In genomic region chr11:60086676-60087075, GRCm38 (mm10) we compare ENCODE assay signal across 29 mouse cellular contexts. TPM values are rescaled to one million over a fixed set of nuclear protein-coding genes. Genes with fewer than 3 reads are reported as not detected.
DNase-seq lines count a peak whose midpoint lies in the region.
"Had no signal": no experiment of that assay in that cellular context is flagged by ENCODE, and none has a peak within 500 bp of the region (broad histone marks: within the 10 kb centered on the region; RNA-seq: fewer than 3 reads in every experiment).

No protein-coding gene starts in this region.

- no peak overlapping the region for H3K27ac ChIP-seq in heart, embryonic 10.5 days
- H3K27ac ChIP-seq: embryonic facial prominence, embryonic 12.5 days; heart, adult 2 months; hindbrain, embryonic 14.5 days; limb, embryonic 15.5 days; liver, embryonic 14.5 days; lung, embryonic 15.5 days; macrophage; midbrain, embryonic 10.5 days; stomach, postnatal 0 days had no signal

- H3K4me1 ChIP-seq in heart, embryonic 10.5 days = peaks cover 8% of the 10 kb centered on the region

- no peak overlapping the region for H3K4me3 ChIP-seq in heart, embryonic 10.5 days
- H3K4me3 ChIP-seq: embryonic facial prominence, embryonic 12.5 days; heart, adult 2 months; limb, embryonic 15.5 days; lung, embryonic 15.5 days; midbrain, embryonic 10.5 days had no signal

- no peaks in the 10 kb centered on the region for H3K36me3 ChIP-seq in heart, embryonic 10.5 days
- H3K36me3 ChIP-seq: embryonic facial prominence, embryonic 12.5 days; G1E; limb, embryonic 15.5 days; lung, embryonic 15.5 days; midbrain, embryonic 10.5 days had no signal

- H3K27me3 ChIP-seq in heart, embryonic 10.5 days (ENCODE audit: insufficient read depth, poor library complexity, severe bottlenecking) = no peaks in the 10 kb centered on the region
- H3K27me3 ChIP-seq: CH12.LX; embryonic facial prominence, embryonic 12.5 days; limb, embryonic 15.5 days; lung, embryonic 15.5 days had no signal

- peak; percentile 56 to 60 for DNase-seq in heart, postnatal 10 days
- DNase-seq in heart, embryonic 10.5 days (ENCODE audit: low spot score) = no peak
- DNase-seq in urinary bladder, postnatal 36 days (ENCODE audit: low spot score in 2 of 2) = peak; percentile 20 to 54
- DNase-seq in urinary bladder, adult 2 months (ENCODE audit: low spot score) = no peak
- DNase-seq in gastrocnemius, postnatal 25 days = peak; percentile 71
- peak; percentile 43 for DNase-seq in testis, postnatal 14 days (ENCODE audit: low spot score)
- no peak for DNase-seq in adrenal gland, postnatal 4 days (ENCODE audit: low spot score in 2 of 2)
- no peak for DNase-seq in right cerebral cortex, postnatal 4 days
- DNase-seq: adrenal gland, adult 8-10 months; B cell, adult 2 months; cerebellum, adult 2 months; cerebellum, postnatal 25 days; forebrain, postnatal 0 days; kidney, adult 2 months; kidney, postnatal 10 days; left cerebral cortex, postnatal 4 days; right cerebral cortex, adult 18-20 months; thymus, postnatal 14 days had no signal

- H3K9me3 ChIP-seq in heart, embryonic 10.5 days = no peaks in the 10 kb centered on the region
- H3K9me3 ChIP-seq: embryonic facial prominence, embryonic 12.5 days; G1E; limb, embryonic 15.5 days; lung, embryonic 15.5 days; midbrain, embryonic 10.5 days had no signal

- intact Hi-C loops in heart, postnatal 10 days (cut with DNase I) = no loop called here

- 65% methylated on average over 1 of the region's 1 CpGs for WGBS in heart, embryonic 10.5 days

RNA-seq across cellular contexts. Expression of gene Rai1, which starts 18.1 kb away (rescaled TPM):
- total RNA-seq in heart, postnatal 10 days (2021) = 10 to 100 TPM; 44.6 to 45.7 TPM
- 21.2 and 32.5 TPM in 2 replicates for polyA plus RNA-seq in heart, embryonic 10.5 days (2016; fragmentation: Nextera tagmentation; extraction: Ambion mirVana)
- polyA plus RNA-seq in urinary bladder, adult 2 months (2012; rRNA removed) = 35.1 and 45.3 TPM in 2 replicates
- 10 to 100 TPM; 17.3 to 21.6 TPM for total RNA-seq in gastrocnemius, postnatal 25 days (2021)
- 10 to 100 TPM; 61.4 to 69.8 TPM for total RNA-seq in adrenal gland, postnatal 4 days (2021)

RNA-seq across cellular contexts. Expression of gene Pemt, which starts 40.4 kb away (rescaled TPM):
- 1 to 10 TPM in 1 of 2 experiments, under 1 TPM in 1; 0.77 to 2.5 TPM for total RNA-seq in heart, postnatal 10 days (2021)
- polyA plus RNA-seq in heart, embryonic 10.5 days (2016; fragmentation: Nextera tagmentation; extraction: Ambion mirVana) = 11.6 and 18.2 TPM in 2 replicates
- 4.3 and 5.3 TPM in 2 replicates for polyA plus RNA-seq in urinary bladder, adult 2 months (2012; rRNA removed)
- total RNA-seq in gastrocnemius, postnatal 25 days (2021) = 1 to 10 TPM; 2.6 to 3.7 TPM
- total RNA-seq in adrenal gland, postnatal 4 days (2021) = 10 to 100 TPM in 1 of 2 experiments, 1 to 10 TPM in 1; 7.3 to 54.5 TPM

Comparison
In these comparisons a context has a peak if more than half of its experiments do, and no peak if none do; other contexts are left out.
1. DNase-seq: peak in heart, postnatal 10 days (2 of 2), urinary bladder, postnatal 36 days (2 of 2), gastrocnemius, postnatal 25 days (single experiment) and testis, postnatal 14 days (single experiment); none in heart, embryonic 10.5 days (single experiment), urinary bladder, adult 2 months (single experiment), adrenal gland, postnatal 4 days (0 of 2) and right cerebral cortex, postnatal 4 days (single experiment).